ENCODE assay signal across 23 mouse cellular contexts in genomic region chr1:64676060-64676839, GRCm38 (mm10). TPM values are rescaled to one million over a fixed set of nuclear protein-coding genes. Genes with fewer than 3 reads are reported as not detected.
DNase-seq lines count a peak whose midpoint lies in the region; ATAC-seq and TF ChIP-seq lines count a peak whose summit lies in the region.
"Had no signal": no experiment of that assay in that cellular context is flagged by ENCODE, and none has a peak within 500 bp of the region (broad histone marks: within the 10 kb centered on the region; RNA-seq: fewer than 3 reads in every experiment).

No protein-coding gene starts in this region.

- H3K4me3 ChIP-seq in hindbrain, embryonic 10.5 days = no peak overlapping the region
- no peak overlapping the region for H3K4me3 ChIP-seq in hindbrain, postnatal 0 days (ENCODE audit: low read length)
- no peak overlapping the region for H3K4me3 ChIP-seq in limb, embryonic 12.5 days (replicated peaks)
- H3K4me3 ChIP-seq in limb, embryonic 10.5 days = no peak overlapping the region
- H3K4me3 ChIP-seq: embryonic facial prominence, embryonic 13.5 days; heart, embryonic 15.5 days; liver, embryonic 12.5 days; midbrain, embryonic 13.5 days had no signal

- no peaks in the 10 kb centered on the region for H3K27me3 ChIP-seq in hindbrain, embryonic 10.5 days (ENCODE audit: insufficient read depth, poor library complexity, severe bottlenecking)
- H3K27me3 ChIP-seq in hindbrain, postnatal 0 days (ENCODE audit: insufficient read depth, low read length) = no peaks in the 10 kb centered on the region
- H3K27me3 ChIP-seq in limb, embryonic 12.5 days = no peaks in the 10 kb centered on the region
- no peaks in the 10 kb centered on the region for H3K27me3 ChIP-seq in limb, embryonic 10.5 days (ENCODE audit: low read depth, poor library complexity, severe bottlenecking)
- H3K27me3 ChIP-seq: embryonic facial prominence, embryonic 13.5 days; heart, embryonic 15.5 days; liver, embryonic 12.5 days; midbrain, embryonic 13.5 days had no signal

- no peak overlapping the region for H3K27ac ChIP-seq in hindbrain, embryonic 10.5 days
- H3K27ac ChIP-seq in hindbrain, postnatal 0 days = no peak overlapping the region
- H3K27ac ChIP-seq in limb, embryonic 12.5 days = 0 out of 2 replicates have a peak overlapping the region, but pooled peaks have one; percentile 31
- no peak overlapping the region for H3K27ac ChIP-seq in limb, embryonic 10.5 days
- H3K27ac ChIP-seq: embryonic facial prominence, embryonic 13.5 days; heart, embryonic 15.5 days; hindbrain, embryonic 14.5 days; liver, embryonic 12.5 days; midbrain, embryonic 13.5 days had no signal

- no peaks in the 10 kb centered on the region for H3K4me1 ChIP-seq in hindbrain, embryonic 10.5 days (replicated peaks)
- no peaks in the 10 kb centered on the region for H3K4me1 ChIP-seq in hindbrain, postnatal 0 days (ENCODE audit: insufficient read depth, low read length)
- H3K4me1 ChIP-seq in limb, embryonic 12.5 days (replicated peaks) = peaks cover 22% of the 10 kb centered on the region
- H3K4me1 ChIP-seq in limb, embryonic 10.5 days = peaks cover 16% of the 10 kb centered on the region
- H3K4me1 ChIP-seq: heart, embryonic 15.5 days; midbrain, embryonic 13.5 days had no signal

- DNase-seq in hindbrain, embryonic 10.5 days (ENCODE audit: low spot score) = peak; percentile 17
- no peak for DNase-seq in hindbrain, postnatal 0 days (ENCODE audit: low spot score)
- no peak for DNase-seq in limb, embryonic 10.5 days (ENCODE audit: low spot score)
- peak; percentile 52 for DNase-seq in forelimb bud, embryonic 11.5 days (ENCODE audit: low read depth, low spot score)
- no peak for DNase-seq in lung, adult 18-20 months
- no peak for DNase-seq in left cerebral cortex, adult 9 months (ENCODE audit: low spot score in 2 of 2)
- DNase-seq: adrenal gland, postnatal 25 days; cerebellum, adult 8-10 months; cerebellum, postnatal 36 days; gastrocnemius, postnatal 36 days; heart, postnatal 36 days; kidney, postnatal 14 days; lung, adult 2 months; lung, postnatal 14 days; right cerebral cortex, postnatal 14 days; spleen, adult 18-20 months had no signal

- H3K4me2 ChIP-seq in hindbrain, postnatal 0 days (ENCODE audit: low read depth, low read length) = no peak overlapping the region
- H3K4me2 ChIP-seq in limb, embryonic 12.5 days = no peak overlapping the region
- H3K4me2 ChIP-seq: embryonic facial prominence, embryonic 13.5 days; heart, embryonic 15.5 days; hindbrain, embryonic 14.5 days; liver, embryonic 12.5 days; midbrain, embryonic 13.5 days had no signal

- no peak overlapping the region for H3K9ac ChIP-seq in hindbrain, postnatal 0 days (replicated peaks; ENCODE audit: low read length)
- no peak overlapping the region for H3K9ac ChIP-seq in limb, embryonic 12.5 days (replicated peaks)
- H3K9ac ChIP-seq: embryonic facial prominence, embryonic 13.5 days; heart, embryonic 15.5 days; hindbrain, embryonic 14.5 days; liver, embryonic 12.5 days; midbrain, embryonic 13.5 days had no signal

- TF ChIP-seq CTCF in hindbrain, postnatal 0 days (IDR thresholded peaks at IDR 0.05; ENCODE audit: low read depth) = no peak

- no peaks in the 10 kb centered on the region for H3K9me3 ChIP-seq in hindbrain, embryonic 10.5 days
- no peaks in the 10 kb centered on the region for H3K9me3 ChIP-seq in hindbrain, postnatal 0 days (ENCODE audit: low read length)
- no peaks in the 10 kb centered on the region for H3K9me3 ChIP-seq in limb, embryonic 12.5 days
- no peaks in the 10 kb centered on the region for H3K9me3 ChIP-seq in limb, embryonic 10.5 days (replicated peaks)
- H3K9me3 ChIP-seq: heart, embryonic 15.5 days; liver, embryonic 12.5 days; midbrain, embryonic 13.5 days had no signal

- no peak for ATAC-seq in hindbrain, postnatal 0 days
- ATAC-seq in limb, embryonic 12.5 days (ENCODE audit: insufficient number of reproducible peaks, insufficient read depth, low FRiP score, low TSS enrichment, low read depth) = peak; percentile 66
- ATAC-seq: forebrain, embryonic 14.5 days; liver, embryonic 12.5 days; midbrain, embryonic 13.5 days had no signal

- H3K36me3 ChIP-seq in hindbrain, embryonic 10.5 days = 0 out of 2 replicates have a peak, but pooled peaks cover 4% of the 10 kb centered on the region
- H3K36me3 ChIP-seq in hindbrain, postnatal 0 days (ENCODE audit: insufficient read depth, low read length) = no peaks in the 10 kb centered on the region
- H3K36me3 ChIP-seq in limb, embryonic 12.5 days = no peaks in the 10 kb centered on the region
- H3K36me3 ChIP-seq in limb, embryonic 10.5 days = 0 out of 2 replicates have a peak, but pooled peaks cover 3% of the 10 kb centered on the region
- H3K36me3 ChIP-seq: embryonic facial prominence, embryonic 13.5 days; heart, embryonic 15.5 days; midbrain, embryonic 13.5 days had no signal

- 66% methylated on average over 6 of the region's 6 CpGs for WGBS in hindbrain, embryonic 10.5 days
- WGBS in hindbrain, postnatal 0 days = 77% methylated on average over 6 of the region's 6 CpGs
- 36% methylated on average over 6 of the region's 6 CpGs for WGBS in limb, embryonic 12.5 days
- 60% methylated on average over 6 of the region's 6 CpGs for WGBS in limb, embryonic 10.5 days

RNA-seq across cellular contexts. Expression of gene Ccnyl1, which starts 14.0 kb away (rescaled TPM):
- polyA plus RNA-seq in hindbrain, embryonic 10.5 days (2016; fragmentation: Nextera tagmentation; extraction: Ambion mirVana) = 6.6 and 7.9 TPM in 2 replicates
- 17.5 and 19.7 TPM in 2 replicates for total RNA-seq in hindbrain, postnatal 0 days (2014; rRNA removed)
- polyA plus RNA-seq in hindbrain, postnatal 0 days (2015; fragmentation: Nextera tagmentation; extraction: Ambion mirVana) = 3.5 and 3.9 TPM in 2 replicates
- polyA plus RNA-seq in limb, embryonic 12.5 days (2016; fragmentation: Nextera tagmentation; extraction: Ambion mirVana) = 7.4 and 7.8 TPM in 2 replicates
- 6.4 TPM in 2 replicates for polyA plus RNA-seq in limb, embryonic 10.5 days (2016; fragmentation: Nextera tagmentation; extraction: Ambion mirVana)

RNA-seq across cellular contexts. Expression of gene Mettl21a, which starts 59.2 kb away (rescaled TPM):
- 19.9 and 22.9 TPM in 2 replicates for polyA plus RNA-seq in hindbrain, embryonic 10.5 days (2016; fragmentation: Nextera tagmentation; extraction: Ambion mirVana)
- 12.4 and 16.4 TPM in 2 replicates for total RNA-seq in hindbrain, postnatal 0 days (2014; rRNA removed)
- polyA plus RNA-seq in hindbrain, postnatal 0 days (2015; fragmentation: Nextera tagmentation; extraction: Ambion mirVana) = 12.9 and 15.0 TPM in 2 replicates
- 20.5 and 22.5 TPM in 2 replicates for polyA plus RNA-seq in limb, embryonic 12.5 days (2016; fragmentation: Nextera tagmentation; extraction: Ambion mirVana)
- polyA plus RNA-seq in limb, embryonic 10.5 days (2016; fragmentation: Nextera tagmentation; extraction: Ambion mirVana) = 17.7 and 21.6 TPM in 2 replicates

Comparison
In these comparisons a context has a peak if more than half of its experiments do, and no peak if none do; other contexts are left out.
1. DNase-seq: peak in hindbrain, embryonic 10.5 days (single experiment) and forelimb bud, embryonic 11.5 days (single experiment); none in hindbrain, postnatal 0 days (single experiment), limb, embryonic 10.5 days (single experiment), lung, adult 18-20 months (0 of 2) and left cerebral cortex, adult 9 months (0 of 2).